Mouse (Mus musculus) neutrophil, adult 65 days (primary cell): Measurements from ENCODE around the gene Pirb. TPM values are rescaled to one million over a fixed set of nuclear protein-coding genes. Genes with fewer than 3 reads are reported as not detected.

Source experiments
- total RNA-seq: library from RNA; stranded (reverse); gene quantifications from 2 replicates; pipeline ENCODE4 v1.2.4, GENCODE M21; 2023

Pirb gene
- 306 and 318 TPM in 2 replicates for total RNA-seq

DNA sequence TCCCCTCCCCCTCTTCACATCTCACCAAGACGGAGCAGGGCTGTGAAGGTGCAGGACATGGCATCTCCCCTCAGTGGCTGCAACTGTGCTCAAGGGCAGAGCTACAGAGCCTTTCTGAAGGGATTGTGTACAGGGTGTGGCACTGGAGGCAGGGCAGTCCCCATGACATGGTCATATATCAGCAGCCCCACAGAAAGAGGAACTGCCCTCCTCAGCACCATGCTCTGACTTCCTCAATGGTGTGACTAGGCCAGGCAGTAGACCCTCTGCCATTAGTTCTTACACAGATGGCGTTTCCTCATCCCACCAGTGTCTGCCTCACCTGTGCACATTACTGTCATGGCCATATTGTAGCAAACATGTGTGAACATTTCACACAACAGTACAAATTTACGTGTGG lies at the start of gene Pirb:
Gene Pirb (minus strand): TSS at position 124 of the 400 bp plus-strand sequence.

DNA sequence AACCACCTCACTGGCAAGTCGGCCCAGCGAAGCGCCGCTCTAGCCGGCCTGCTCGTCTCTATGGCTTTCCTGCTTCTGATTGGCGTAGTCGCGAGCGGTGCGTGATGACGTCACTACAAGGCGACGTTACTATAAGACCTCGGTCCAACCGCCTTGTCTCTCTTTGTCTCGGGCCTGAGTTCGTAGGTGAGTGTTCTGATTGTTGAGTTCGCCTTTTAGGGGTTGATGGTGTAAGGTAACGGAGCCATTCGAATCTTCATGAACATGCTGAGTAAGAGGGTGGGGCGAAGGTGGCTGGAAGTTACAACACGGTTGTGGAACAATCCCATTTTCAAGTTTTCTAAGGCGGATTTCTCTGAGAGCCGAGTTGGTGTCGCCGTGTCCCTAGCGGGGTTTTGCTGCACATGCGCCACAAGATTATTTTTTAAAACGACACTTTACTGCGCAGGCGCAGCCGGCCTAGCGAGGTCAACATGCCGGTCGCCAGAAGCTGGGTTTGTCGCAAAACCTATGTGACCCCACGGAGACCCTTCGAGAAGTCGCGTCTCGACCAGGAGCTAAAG lies 16.2 kb downstream of the Pirb start, which contains the start of gene Rps9:
Gene Rps9 (plus strand): TSS at position 115 of the 563 bp plus-strand sequence.

DNA sequence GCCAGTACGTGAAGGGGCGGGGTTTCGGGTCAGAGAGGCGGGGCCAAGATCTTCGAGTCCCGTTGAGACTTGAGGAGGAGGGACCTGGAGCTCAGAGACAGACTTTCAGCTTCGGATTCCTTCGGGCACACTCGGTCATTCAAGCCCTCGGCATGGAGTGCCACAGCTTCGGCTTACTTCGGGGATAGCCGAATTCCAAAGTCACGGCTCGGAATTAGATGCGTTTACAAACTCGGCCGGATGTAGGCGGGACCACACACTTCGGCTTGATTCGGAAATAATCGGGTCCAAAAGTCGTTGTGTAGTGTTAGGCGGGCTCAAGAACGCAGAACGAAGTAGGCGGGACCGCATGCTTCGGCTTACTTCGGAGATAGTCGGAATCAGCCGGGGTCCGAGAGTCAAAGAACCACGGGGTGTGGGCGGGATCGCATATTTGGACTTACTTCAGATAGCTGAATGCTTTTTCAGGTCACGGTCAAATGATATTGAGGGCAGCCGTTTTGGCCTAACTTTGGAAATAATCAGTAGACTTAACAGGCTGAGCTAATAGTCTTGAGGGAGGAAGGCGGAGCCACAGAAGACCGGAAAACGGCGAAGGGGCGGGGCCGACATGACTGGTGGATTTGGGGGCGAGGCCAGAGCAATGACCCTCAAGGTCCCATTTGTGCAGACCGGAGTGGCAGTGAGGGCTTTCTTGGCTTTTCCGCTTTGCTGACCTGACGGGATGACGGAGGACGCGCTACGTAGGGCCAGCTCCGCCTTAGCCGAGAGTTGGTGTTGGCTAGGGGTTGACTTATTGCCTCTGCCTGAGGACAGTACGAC lies 27.0 kb downstream of the Pirb start, which contains the start of gene Mboat7:
Gene Mboat7 (minus strand): TSS at position 537 of the 822 bp plus-strand sequence.

DNA sequence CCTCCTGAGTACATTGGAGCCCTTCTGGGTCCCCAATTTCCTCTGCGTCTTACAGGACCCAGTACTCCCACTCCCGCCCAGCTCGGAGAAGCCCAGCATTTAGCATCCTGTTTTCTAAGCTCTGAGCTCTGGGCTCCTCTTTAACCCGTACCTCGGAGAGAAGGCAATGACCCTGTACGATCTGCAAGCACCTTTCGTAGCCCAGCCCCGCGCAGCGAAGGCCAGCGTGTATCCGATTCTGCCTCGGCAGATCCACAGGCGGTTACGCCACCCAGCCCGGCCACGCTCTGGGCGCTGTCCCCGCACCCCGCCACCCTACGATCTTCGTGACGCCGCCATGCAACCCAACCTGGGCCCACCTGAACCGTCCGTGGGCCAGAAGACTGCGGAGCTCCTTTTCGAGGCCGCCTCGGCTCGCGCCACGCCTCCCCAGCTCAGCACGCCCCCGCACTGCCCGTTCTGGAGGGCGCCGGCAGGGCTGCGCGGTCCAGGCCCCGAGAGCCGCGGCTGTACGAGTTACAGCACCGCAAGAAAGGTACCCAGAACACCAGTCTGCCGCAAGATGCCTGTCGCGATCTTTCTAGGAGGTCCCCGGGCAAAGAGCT lies 27.7 kb downstream of the Pirb start, which contains the start of gene Tsen34:
Gene Tsen34 (plus strand): TSS at position 482 of the 605 bp plus-strand sequence.

DNA sequence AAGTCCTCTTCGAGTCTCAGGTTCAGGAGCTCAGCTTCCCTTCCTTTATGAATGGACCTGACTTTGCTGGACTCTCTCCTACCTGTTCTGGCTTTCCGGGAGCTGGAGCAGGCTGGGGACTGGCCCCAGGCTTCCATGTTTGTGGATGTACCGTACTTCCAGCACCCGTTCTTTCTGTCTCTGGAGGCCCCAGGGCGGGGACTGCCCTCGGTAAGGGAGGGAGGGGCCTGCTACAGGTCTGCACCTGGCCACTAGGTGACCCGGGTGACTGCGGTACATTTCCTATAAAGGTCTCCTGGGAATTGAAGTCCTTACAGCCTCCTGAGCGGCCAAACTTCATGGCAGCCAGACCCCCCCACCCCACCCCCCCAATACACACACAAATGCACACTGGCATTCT lies 42.8 kb downstream of the Pirb start, which contains the start of gene Tmc4:
Gene Tmc4 (minus strand): TSS at position 212 of the 400 bp plus-strand sequence.

GRCm38 (mm10) chr7:3665215-3666114 lies 54.7 kb downstream of the Pirb start, which contains the start of gene Leng1:
Gene Leng1, minus strand, starts transcription at chr7:3665840.

Other genes with a start within 250 kb of the Pirb start
- 52.4 and 54.9 TPM in 2 replicates for gene Tarm1, start 217.8 kb downstream of the Pirb start, total RNA-seq
- not detected in 2 replicates for gene Oscar, start 104.2 kb downstream of the Pirb start, total RNA-seq
- gene Ndufa3, start 103.0 kb downstream of the Pirb start, total RNA-seq, result 255 and 302 TPM in 2 replicates
- gene Tfpt, start 90.5 kb downstream of the Pirb start, total RNA-seq, result 19.2 and 24.4 TPM in 2 replicates
- gene Prpf31, start 90.4 kb downstream of the Pirb start, total RNA-seq, result 23.5 and 27.7 TPM in 2 replicates
- 72.2 and 93.0 TPM in 2 replicates for gene Cnot3, start 75.1 kb downstream of the Pirb start, total RNA-seq
- gene Leng1, start 54.6 kb downstream of the Pirb start, total RNA-seq, result 5.6 and 6.7 TPM in 2 replicates
- gene Tmc4, start 42.8 kb downstream of the Pirb start, total RNA-seq, result 18.1 and 19.3 TPM in 2 replicates
- 35.7 and 48.3 TPM in 2 replicates for gene Tsen34, start 27.5 kb downstream of the Pirb start, total RNA-seq
- 184 and 188 TPM in 2 replicates for gene Mboat7, start 26.9 kb downstream of the Pirb start, total RNA-seq
- 964 and 1,181 TPM in 2 replicates for gene Rps9, start 16.4 kb downstream of the Pirb start, total RNA-seq
- gene Gm15448, start 105.3 kb upstream of the Pirb start, total RNA-seq, result 84.0 and 90.4 TPM in 2 replicates
- gene Pira2, start 124.7 kb upstream of the Pirb start, total RNA-seq, result 69.3 and 76.6 TPM in 2 replicates
- gene Gm14548, start 177.7 kb upstream of the Pirb start, total RNA-seq, result 135 and 156 TPM in 2 replicates
- gene Lilra6, start 195.1 kb upstream of the Pirb start, total RNA-seq, result 99.8 and 101 TPM in 2 replicates